Mouse (Mus musculus) E14TG2a.4 (cell line): Measurements from ENCODE around the gene Lpin1.

Experiments
- CTCF ChIP-seq: conservative IDR thresholded peaks from 2 replicates; pipeline ENCODE4 v1.5.1; 2014; ENCODE audit warnings: low read length
- POU5F1 ChIP-seq: IDR thresholded peaks from 2 replicates; pipeline ENCODE4 v1.6.1; 2014; ENCODE audit warnings: low read length, borderline replicate concordance

DNA sequence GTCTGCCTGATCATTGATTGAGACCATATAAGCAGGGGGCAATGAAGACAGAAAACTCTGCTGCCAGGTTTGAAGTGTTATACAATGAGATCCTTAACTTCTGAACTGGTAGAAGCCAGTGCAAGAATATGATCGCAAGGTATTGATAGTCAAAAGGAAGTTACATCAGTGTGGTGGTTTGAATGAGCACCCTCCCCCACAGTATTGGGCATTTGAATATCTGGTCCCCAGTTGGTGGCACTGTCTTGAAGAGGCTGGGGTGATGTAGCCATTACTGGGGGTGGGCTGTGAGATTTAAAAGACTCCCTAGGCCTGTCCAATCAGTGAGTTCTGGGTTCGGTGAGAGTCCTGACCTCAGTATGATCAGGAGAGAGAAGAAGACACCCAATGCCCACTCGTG is 27.5 kb downstream of the Lpin1 start:
- TF ChIP-seq CTCF (no peak), POU5F1 (no peak)
